Mouse (Mus musculus) CH12.LX (cell line): ENCODE data around the gene Shisa4. TPM values are rescaled to one million over a fixed set of nuclear protein-coding genes. Genes with fewer than 3 reads are reported as not detected.
A peak's percentile ranks its signal among the peaks of the same experiment; 100 is the strongest.

Experiments
- DNase-seq: peaks from one replicate; pipeline ENCODE4 v3.0.0-alpha.2; 2013; ENCODE audit errors: extremely low read depth
- H3K27ac ChIP-seq: 2 replicates; pipeline ENCODE4 v1.5.1; 2012; ENCODE audit warnings: low read depth, mild to moderate bottlenecking, control low read depth, moderate library complexity; ENCODE audit not compliant: insufficient read depth
- H3K27me3 ChIP-seq: replicated peaks from 2 replicates; pipeline ENCODE3; 2012; ENCODE audit warnings: inconsistent platforms
- H3K36me3 ChIP-seq, 2 experiments: replicated peaks in 1 of 2; 2 replicates each; pipeline versions ENCODE3 to v1.6.1; 2012; ENCODE audit warnings: inconsistent platforms in 1 of 2, low read length in 1 of 2, mild to moderate bottlenecking in 1 of 2, mixed read lengths in 1 of 2, moderate library complexity in 1 of 2; ENCODE audit not compliant: control insufficient read depth in 1 of 2, insufficient read depth in 1 of 2
- H3K4me1 ChIP-seq, 2 experiments: 2 replicates each; pipeline ENCODE4 v1.6.1; 2012; ENCODE audit warnings: inconsistent platforms in 1 of 2, moderate library complexity in 1 of 2; ENCODE audit not compliant: insufficient read depth in 2 of 2, control insufficient read depth in 1 of 2
- H3K4me2 ChIP-seq: 2 replicates; pipeline ENCODE4 v1.6.1; 2012; ENCODE audit warnings: low read depth, mild to moderate bottlenecking, control low read depth; ENCODE audit not compliant: poor library complexity, insufficient read depth, severe bottlenecking
- H3K4me3 ChIP-seq, 3 experiments: fragments of 150-350 bp in 1 of 3; sonication (generic) in 1 of 3; replicated peaks in 1 of 3; 2 replicates each; pipeline versions ENCODE3 to v1.5.1; 2011 to 2012; ENCODE audit warnings: low read depth in 2 of 3, low read length in 2 of 3, mild to moderate bottlenecking in 2 of 3, moderate library complexity in 2 of 3, control low read depth in 1 of 3, improper control_type of control experiment in 1 of 3, inconsistent platforms in 1 of 3, mixed read lengths in 1 of 3; ENCODE audit not compliant: poor library complexity in 1 of 3
- H3K79me2 ChIP-seq: replicated peaks from 2 replicates; pipeline ENCODE4 v1.6.1; 2012; ENCODE audit warnings: mild to moderate bottlenecking, moderate library complexity; ENCODE audit not compliant: control insufficient read depth, poor library complexity, insufficient read depth, severe bottlenecking; ENCODE audit errors: extremely low read depth
- H3K9ac ChIP-seq: 2 replicates; pipeline ENCODE4 v1.6.1; 2012; ENCODE audit warnings: low read depth, mild to moderate bottlenecking, control low read depth, moderate library complexity; ENCODE audit not compliant: insufficient read depth
- H3K9me3 ChIP-seq: replicated peaks from 2 replicates; pipeline ENCODE3; 2012; ENCODE audit warnings: low read length, inconsistent platforms, mixed read lengths
- BHLHE40 ChIP-seq: IDR thresholded peaks from 2 replicates; pipeline ENCODE4 v1.6.1; 2011; ENCODE audit warnings: mild to moderate bottlenecking, low read depth, low read length, improper control_type of control experiment
- CHD1 ChIP-seq: IDR thresholded peaks from 2 replicates; pipeline ENCODE4 v1.6.1; 2012; ENCODE audit warnings: low read depth, low read length, improper control_type of control experiment, inconsistent platforms
- CTCF ChIP-seq, 2 experiments: IDR thresholded peaks in 1 of 2; conservative IDR thresholded peaks in 1 of 2; 2 replicates each; pipeline ENCODE4 v1.5.1; 2011 to 2012; ENCODE audit warnings: low read depth in 2 of 2, low read length in 2 of 2, improper control_type of control experiment in 1 of 2, inconsistent platforms in 1 of 2, mild to moderate bottlenecking in 1 of 2, moderate library complexity in 1 of 2
- E2F4 ChIP-seq: IDR thresholded peaks from 2 replicates; pipeline ENCODE4 v1.6.1; 2011; ENCODE audit warnings: low read depth, low read length, improper control_type of control experiment; ENCODE audit not compliant: insufficient replicate concordance
- ELF1 ChIP-seq: IDR thresholded peaks from 2 replicates; pipeline ENCODE4 v1.6.1; 2014; ENCODE audit warnings: low read depth, mild to moderate bottlenecking, inconsistent platforms, low read length, improper control_type of control experiment
- ETS1 ChIP-seq: conservative IDR thresholded peaks from 2 replicates; pipeline ENCODE4 v1.6.1; 2012; ENCODE audit warnings: low read depth, mild to moderate bottlenecking, inconsistent platforms, low read length, improper control_type of control experiment, moderate library complexity
- GABPA ChIP-seq: IDR thresholded peaks from 2 replicates; pipeline ENCODE4 v1.6.1; 2012; ENCODE audit warnings: low read depth, low read length, improper control_type of control experiment, inconsistent platforms; ENCODE audit not compliant: insufficient replicate concordance
- HCFC1 ChIP-seq: IDR thresholded peaks from 2 replicates; pipeline ENCODE4 v1.6.1; 2012; ENCODE audit warnings: low read depth, mild to moderate bottlenecking, inconsistent platforms, low read length, improper control_type of control experiment
- JUN ChIP-seq: IDR thresholded peaks from 2 replicates; pipeline ENCODE4 v1.6.1; 2011; ENCODE audit warnings: low read depth, mild to moderate bottlenecking, low read length, improper control_type of control experiment, moderate library complexity; ENCODE audit not compliant: insufficient read depth
- JUND ChIP-seq: conservative IDR thresholded peaks from 2 replicates; pipeline ENCODE4 v1.6.1; 2011; ENCODE audit warnings: low read depth, low read length, improper control_type of control experiment
- MAFK ChIP-seq: IDR thresholded peaks from 2 replicates; pipeline ENCODE4 v1.6.1; 2011; ENCODE audit warnings: low read length, improper control_type of control experiment; ENCODE audit not compliant: insufficient replicate concordance
- MAX ChIP-seq: IDR thresholded peaks from 2 replicates; pipeline ENCODE4 v1.6.1; 2011; ENCODE audit warnings: low read length, improper control_type of control experiment
- MAZ ChIP-seq: IDR thresholded peaks from 2 replicates; pipeline ENCODE4 v1.6.1; 2012; ENCODE audit warnings: low read depth, mild to moderate bottlenecking, inconsistent platforms, low read length, improper control_type of control experiment, moderate library complexity
- MXI1 ChIP-seq: IDR thresholded peaks from 2 replicates; pipeline ENCODE4 v1.6.1; 2011; ENCODE audit warnings: mild to moderate bottlenecking, low read depth, low read length, improper control_type of control experiment
- MYC ChIP-seq: IDR thresholded peaks from 2 replicates; pipeline ENCODE4 v1.6.1; 2011; ENCODE audit warnings: low read depth, mild to moderate bottlenecking, improper control_type of control experiment, low read length
- NELFE ChIP-seq: IDR thresholded peaks from 2 replicates; pipeline ENCODE4 v1.6.1; 2011; ENCODE audit warnings: low read depth, low read length, improper control_type of control experiment
- NRF1 ChIP-seq: IDR thresholded peaks from 2 replicates; pipeline ENCODE4 v1.6.1; 2014; ENCODE audit warnings: low read depth, mild to moderate bottlenecking, inconsistent platforms, low read length, improper control_type of control experiment, moderate library complexity
- POLR2A ChIP-seq: IDR thresholded peaks from 2 replicates; pipeline ENCODE4 v1.6.1; 2011; ENCODE audit warnings: low read depth, mild to moderate bottlenecking, improper control_type of control experiment, low read length
- POLR2AphosphoS2 ChIP-seq: IDR thresholded peaks from 2 replicates; pipeline ENCODE4 v1.6.1; 2011; ENCODE audit warnings: low read depth, low read length, improper control_type of control experiment
- RAD21 ChIP-seq: IDR thresholded peaks from 2 replicates; pipeline ENCODE4 v1.6.1; 2011; ENCODE audit warnings: low read depth, mild to moderate bottlenecking, low read length, improper control_type of control experiment, moderate library complexity
- RCOR1 ChIP-seq: conservative IDR thresholded peaks from 2 replicates; pipeline ENCODE4 v1.6.1; 2012; ENCODE audit warnings: low read depth, mild to moderate bottlenecking, inconsistent platforms, low read length, improper control_type of control experiment
- SIN3A ChIP-seq: IDR thresholded peaks from 2 replicates; pipeline ENCODE4 v1.6.1; 2012; ENCODE audit warnings: low read length, improper control_type of control experiment, inconsistent platforms
- SMC3 ChIP-seq: IDR thresholded peaks from 2 replicates; pipeline ENCODE4 v1.6.1; 2011; ENCODE audit warnings: low read depth, low read length, improper control_type of control experiment
- TBP ChIP-seq: conservative IDR thresholded peaks from 2 replicates; pipeline ENCODE4 v1.6.1; 2011; ENCODE audit warnings: low read depth, low read length, improper control_type of control experiment
- TCF12 ChIP-seq: IDR thresholded peaks from 2 replicates; pipeline ENCODE4 v1.6.1; 2014; ENCODE audit warnings: low read depth, mild to moderate bottlenecking, inconsistent platforms, low read length, improper control_type of control experiment
- UBTF ChIP-seq: IDR thresholded peaks from 2 replicates; pipeline ENCODE4 v1.6.1; 2012; ENCODE audit warnings: low read depth, mild to moderate bottlenecking, inconsistent platforms, low read length, improper control_type of control experiment, moderate library complexity
- USF1 ChIP-seq: IDR thresholded peaks from 2 replicates; pipeline ENCODE4 v1.6.1; 2014; ENCODE audit warnings: low read depth, mild to moderate bottlenecking, inconsistent platforms, low read length, improper control_type of control experiment
- ZC3H11A ChIP-seq: IDR thresholded peaks from 2 replicates; pipeline ENCODE4 v1.6.1; 2012; ENCODE audit warnings: low read depth, mild to moderate bottlenecking, inconsistent platforms, low read length, improper control_type of control experiment
- ZMIZ1 ChIP-seq: IDR thresholded peaks from 2 replicates; pipeline ENCODE4 v1.6.1; 2012; ENCODE audit warnings: low read depth, mild to moderate bottlenecking, inconsistent platforms, low read length, improper control_type of control experiment
- ZNF384 ChIP-seq: IDR thresholded peaks from 2 replicates; pipeline ENCODE4 v1.6.1; 2012; ENCODE audit warnings: low read depth, low read length, improper control_type of control experiment, inconsistent platforms
- dilution Hi-C: fragments of 300-500 bp; cut with MboI; formaldehyde crosslinking; loops from 2 replicates; pipeline ENCODE4 v1.14.3; 2020; ENCODE audit warnings: low sequenced_read_pairs; ENCODE audit not compliant: extremely low pct_unique_long_range_greater_than_20kb, extremely low pct_ligation_motif_present
- in situ Hi-C: fragments of 300-500 bp; cut with MboI; formaldehyde crosslinking; loops from 3 replicates; pipeline ENCODE4 v1.14.3; 2019; ENCODE audit warnings: low sequenced_read_pairs, low pct_ligation_motif_present, low pct_unique_long_range_greater_than_20kb, mixed read lengths
- polyA plus RNA-seq: library from polyadenylated mRNA; unstranded; fragments of >175 nt; gene quantifications from 2 replicates; pipeline ENCODE4 v1.2.1, GENCODE M21; 2012; ENCODE audit warnings: low read depth; ENCODE audit not compliant: insufficient read length
- total RNA-seq, 2 experiments: library from RNA; depleted of rRNA; stranded (reverse); fragments of 300-350 nt in 1 of 2; fragments of >200 nt in 1 of 2; gene quantifications; 2 replicates each; pipeline ENCODE4 v1.2.3; 2012 to 2014

The Shisa4 gene
- total and polyA plus RNA-seq, 3 experiments = 0.08 to 0.41 TPM; not detected in 1

GRCm38 (mm10) chr1:135401452-135402110 is 26.5 kb upstream of the Shisa4 start:
- Histone ChIP-seq H3K79me2 (no peaks in the 10 kb centered on the region), H3K27me3 (no peaks in the 10 kb centered on the region), H3K9me3 (no peaks in the 10 kb centered on the region), H3K4me2 (no peak overlapping the region), H3K4me3 (no peak overlapping the region), H3K27ac (no peak overlapping the region), H3K4me1 (peaks cover 7 to 28% of the 10 kb centered on the region in 2 experiments; a peak in 3 of 4 replicates), H3K36me3 (peaks cover 46 to 89% of the 10 kb centered on the region in 2 experiments), H3K9ac (no peak overlapping the region)
- TF ChIP-seq SMC3 = peak; percentile 17; the same call in 1 of the 2 replicates
- TF ChIP-seq RAD21 = peak; percentile 26
- TF ChIP-seq TCF12 = no peak
- TF ChIP-seq CTCF (conservative IDR thresholded peaks at IDR 0.05 in 1 of 2, IDR thresholded peaks at IDR 0.05 in 1 of 2; ENCODE audit: low read depth in 2 of 2, low read length in 2 of 2) = peak in 1 of 2 experiments; percentile 45; a peak in 2 of 4 replicates
- no peak for DNase-seq
- in situ Hi-C loops (no loop called here), dilution Hi-C loops (no loop called here)

- DNase-seq = peak; percentile 79
- H3K27me3 ChIP-seq = no peaks in the 10 kb centered on the region
- dilution Hi-C loops (no loop called here), in situ Hi-C loops (no loop called here)
- H3K9ac ChIP-seq = no peak overlapping the region
- peaks cover 7 to 21% of the 10 kb centered on the region in 2 experiments; a peak in 3 of 4 replicates for H3K4me1 ChIP-seq
- H3K4me2 ChIP-seq = peak overlapping the region; percentile 60
- no peak overlapping the region for H3K4me3 ChIP-seq
- no peaks in the 10 kb centered on the region for H3K79me2 ChIP-seq
- peak overlapping the region; percentile 64 for H3K27ac ChIP-seq
- H3K9me3 ChIP-seq = no peaks in the 10 kb centered on the region
- peaks cover 47 to 85% of the 10 kb centered on the region in 2 experiments for H3K36me3 ChIP-seq
- TF ChIP-seq JUN (peak; percentile 77), NRF1 (no peak), MAZ (no peak), E2F4 (no peak), HCFC1 (no peak), ZNF384 (no peak), TCF12 (no peak; the same call in 1 of the 2 replicates), ELF1 (no peak), ZMIZ1 (no peak), NELFE (no peak), RAD21 (no peak), ZC3H11A (no peak), JUND (peak; percentile 87), CHD1 (no peak), POLR2A (no peak), SMC3 (no peak), BHLHE40 (peak; percentile 35; the same call in 1 of the 2 replicates), RCOR1 (no peak; the same call in 1 of the 2 replicates), POLR2AphosphoS2 (no peak), MAFK (peak; percentile 64), UBTF (no peak), CTCF (conservative IDR thresholded peaks at IDR 0.05 in 1 of 2, IDR thresholded peaks at IDR 0.05 in 1 of 2; ENCODE audit: low read depth in 2 of 2, low read length in 2 of 2) (no peak), ETS1 (peak; percentile 53), GABPA (no peak), MXI1 (no peak; the same call in 1 of the 2 replicates), SIN3A (peak; percentile 27; the same call in 1 of the 2 replicates), USF1 (no peak), MAX (0 out of 2 replicates have a peak, but pooled peaks have one; percentile 14), MYC (peak; percentile 81; the same call in 1 of the 2 replicates), TBP (no peak)
Observed at GRCm38 (mm10) chr1:135399466-135399865, 24.4 kb upstream of the Shisa4 start.
